Comparison of ENCODE assay signal across 20 mouse cellular contexts in genomic region chr14:71254207-71254606, GRCm38 (mm10).
"Had no signal": no experiment of that assay in that cellular context is flagged by ENCODE, and none has a peak within 500 bp of the region (broad histone marks: within the 10 kb centered on the region; RNA-seq: fewer than 3 reads in every experiment).

No protein-coding gene starts in this region.

- H3K4me1 ChIP-seq: liver, embryonic 15.5 days; midbrain, embryonic 12.5 days had no signal

- ATAC-seq: midbrain, embryonic 16.5 days had no signal

- H3K9ac ChIP-seq: liver, embryonic 13.5 days; liver, embryonic 15.5 days; midbrain, embryonic 12.5 days; neural tube, embryonic 13.5 days; neural tube, embryonic 15.5 days had no signal

- DNase-seq: liver, embryonic 13.5 days; lung, adult 2 months; lung, postnatal 14 days; lung, postnatal 4 days; midbrain, embryonic 14.5 days; retina, postnatal 1 day; right cerebral cortex, adult 18-20 months; right cerebral cortex, postnatal 25 days; right cerebral cortex, postnatal 4 days; spleen, adult 18-20 months; thymus, adult 18-20 months; thymus, postnatal 14 days; thymus, postnatal 36 days had no signal

- H3K36me3 ChIP-seq: liver, embryonic 13.5 days; liver, embryonic 15.5 days; midbrain, embryonic 12.5 days; neural tube, embryonic 13.5 days; neural tube, embryonic 15.5 days had no signal

- H3K27ac ChIP-seq: liver, embryonic 13.5 days; liver, embryonic 15.5 days; midbrain, embryonic 12.5 days; neural tube, embryonic 13.5 days; neural tube, embryonic 15.5 days had no signal

- H3K4me3 ChIP-seq: liver, embryonic 13.5 days; liver, embryonic 15.5 days; midbrain, embryonic 12.5 days; myocyte; neural tube, embryonic 13.5 days; neural tube, embryonic 15.5 days had no signal

- H3K27me3 ChIP-seq: liver, embryonic 13.5 days; liver, embryonic 15.5 days; midbrain, embryonic 12.5 days; neural tube, embryonic 13.5 days; neural tube, embryonic 15.5 days had no signal

- H3K9me3 ChIP-seq: liver, embryonic 13.5 days; liver, embryonic 15.5 days; midbrain, embryonic 12.5 days; neural tube, embryonic 13.5 days; neural tube, embryonic 15.5 days had no signal

- H3K4me2 ChIP-seq: liver, embryonic 11.5 days; liver, embryonic 13.5 days; liver, embryonic 15.5 days; midbrain, embryonic 12.5 days; neural tube, embryonic 13.5 days; neural tube, embryonic 15.5 days had no signal
